Mouse (Mus musculus) c-Kit-positive CD71-positive TER-119-negative erythroid progenitor cells, embryonic 14.5 days (primary cell): ENCODE measurements around the gene Cisd1.

Experiments
- DNase-seq: peaks from one replicate; pipeline ENCODE4 v3.0.0-alpha.2; 2013; ENCODE audit warnings: low read depth

The Cisd1 gene

DNA sequence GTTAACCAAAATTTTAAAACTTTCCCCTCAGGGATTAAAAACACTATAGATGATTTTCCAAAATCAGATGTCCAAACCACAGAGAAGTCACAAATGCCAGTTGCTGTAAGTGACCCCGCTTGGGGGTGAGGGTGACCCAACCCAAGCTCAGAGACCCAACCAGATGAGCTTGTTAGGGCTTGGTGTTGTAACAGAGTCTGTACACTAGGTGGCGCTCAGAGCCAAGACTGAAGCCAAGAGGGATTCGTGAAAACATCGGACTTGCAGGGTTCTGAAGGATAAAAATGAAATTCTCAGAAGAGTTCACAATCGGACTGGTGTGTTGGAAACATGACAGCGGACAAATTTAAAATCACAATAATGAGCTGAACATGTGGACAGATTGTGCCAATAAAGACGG lies 18.0 kb downstream of the Cisd1 start:
- no peak for DNase-seq

DNA sequence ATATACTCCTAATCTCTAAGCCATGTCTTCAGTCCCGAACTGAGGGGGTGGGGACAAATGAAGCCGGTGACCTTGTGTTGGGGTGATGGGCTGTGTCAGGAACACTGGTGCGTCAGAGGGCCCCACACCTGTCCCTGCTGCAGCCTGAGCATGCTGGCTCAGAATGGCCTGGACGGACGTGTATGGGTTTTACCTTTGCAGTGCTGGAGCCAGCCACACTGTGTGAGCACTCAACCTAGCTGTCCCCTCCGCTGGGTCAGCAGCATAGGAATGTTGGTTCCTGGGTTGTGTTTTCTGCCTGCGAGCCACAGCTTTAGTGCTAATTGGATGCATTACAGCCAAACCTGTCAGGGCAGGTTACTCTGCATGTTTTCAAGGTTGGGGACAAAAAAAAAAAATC lies 18.6 kb downstream of the Cisd1 start:
- no peak for DNase-seq

DNA sequence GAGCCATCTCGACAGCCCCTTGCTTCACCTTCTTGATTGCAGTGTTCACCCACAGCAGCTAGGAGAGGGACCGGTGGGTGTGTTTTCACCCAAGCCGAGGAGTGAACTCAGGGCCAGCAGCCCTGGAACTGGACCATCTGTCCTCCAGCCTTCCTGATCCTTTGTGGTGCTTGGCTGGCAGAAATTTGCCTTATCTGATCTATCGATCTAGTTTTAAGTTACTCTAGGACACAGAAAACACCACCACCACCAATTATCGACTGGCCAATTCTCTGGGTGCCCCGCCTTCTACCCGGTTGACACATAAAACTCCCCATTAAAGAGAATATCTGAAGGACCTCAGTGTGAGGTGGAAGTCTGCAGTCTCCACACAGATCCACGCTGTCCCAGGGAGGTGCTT lies 21.1 kb downstream of the Cisd1 start:
- DNase-seq = no peak

DNA sequence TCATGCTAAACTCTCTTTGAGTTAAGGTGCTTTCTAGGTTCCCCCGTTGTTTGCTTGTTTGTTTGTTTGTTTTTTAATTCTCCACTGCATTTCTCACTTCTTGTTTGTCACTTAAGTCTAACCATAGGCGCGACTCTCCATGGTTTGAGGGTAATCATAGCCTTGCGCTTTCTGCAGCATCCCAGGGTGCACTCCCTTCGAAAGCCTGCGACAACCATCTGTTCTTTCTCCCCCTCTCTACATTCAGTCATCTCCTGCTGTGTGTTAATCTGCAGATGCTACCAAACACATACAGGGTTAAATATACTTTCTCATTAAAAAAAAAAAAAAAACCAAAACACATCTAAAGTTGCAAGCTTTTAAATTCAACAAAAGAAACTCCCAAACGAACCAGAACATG lies 28.3 kb downstream of the Cisd1 start:
- no peak for DNase-seq

DNA sequence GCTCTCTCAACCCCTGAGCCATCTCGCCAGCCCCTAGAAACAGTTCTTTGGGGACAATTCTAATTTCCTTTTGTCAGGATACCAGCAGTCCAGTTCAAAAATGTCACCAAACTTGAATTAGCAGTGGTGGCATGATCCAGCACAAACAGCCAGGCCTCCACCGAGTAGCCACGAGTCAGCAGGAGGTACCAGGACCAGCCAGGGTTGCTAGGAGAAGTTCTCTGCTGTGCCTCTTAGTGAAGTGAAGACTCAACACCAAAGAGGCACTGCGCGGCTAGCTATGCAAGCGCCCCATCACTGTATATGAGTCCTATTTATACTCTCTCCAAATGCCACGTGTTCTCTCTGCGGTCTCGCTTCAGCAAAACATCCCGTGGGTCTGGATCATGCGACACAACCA lies 28.7 kb downstream of the Cisd1 start:
- DNase-seq = no peak

DNA sequence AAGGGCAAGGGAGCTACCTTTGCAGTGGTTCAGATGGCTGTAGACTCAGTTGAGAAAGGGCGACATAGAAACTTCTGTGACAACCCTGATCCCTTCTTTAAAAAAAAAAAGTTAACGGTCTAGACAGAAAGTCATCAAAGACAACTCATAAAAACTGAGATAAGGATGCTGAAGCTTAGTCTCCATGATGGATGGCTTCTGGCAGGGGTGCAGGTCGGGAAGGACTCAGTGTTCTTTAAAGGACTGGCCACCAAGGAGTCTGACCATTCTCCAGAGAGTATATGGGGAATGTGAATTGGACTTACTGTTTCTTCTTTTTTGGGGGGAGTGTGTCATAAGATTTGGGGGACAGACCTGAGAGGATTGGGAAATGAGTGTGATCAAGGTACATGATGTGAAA lies 30.2 kb downstream of the Cisd1 start:
- DNase-seq = no peak

DNA sequence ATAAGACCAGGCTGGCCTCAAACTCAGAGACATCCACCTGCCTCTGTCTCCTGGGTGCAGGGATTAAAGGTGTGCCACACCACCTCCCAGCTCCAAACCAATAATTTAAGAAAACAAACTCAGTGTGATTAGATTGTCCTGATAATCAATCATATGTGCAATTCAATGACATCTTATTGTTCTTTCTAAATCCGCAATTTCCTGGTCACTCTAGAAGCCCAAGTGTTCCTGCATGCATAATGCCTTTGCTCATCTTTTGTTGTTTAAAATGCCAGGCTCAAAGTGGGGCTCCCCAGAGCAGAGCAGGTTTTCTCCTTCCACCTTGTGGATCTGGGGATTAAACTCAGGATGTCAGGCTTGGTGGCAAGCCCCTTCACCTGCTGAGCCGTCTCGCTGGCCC lies 34.5 kb downstream of the Cisd1 start:
- no peak for DNase-seq

DNA sequence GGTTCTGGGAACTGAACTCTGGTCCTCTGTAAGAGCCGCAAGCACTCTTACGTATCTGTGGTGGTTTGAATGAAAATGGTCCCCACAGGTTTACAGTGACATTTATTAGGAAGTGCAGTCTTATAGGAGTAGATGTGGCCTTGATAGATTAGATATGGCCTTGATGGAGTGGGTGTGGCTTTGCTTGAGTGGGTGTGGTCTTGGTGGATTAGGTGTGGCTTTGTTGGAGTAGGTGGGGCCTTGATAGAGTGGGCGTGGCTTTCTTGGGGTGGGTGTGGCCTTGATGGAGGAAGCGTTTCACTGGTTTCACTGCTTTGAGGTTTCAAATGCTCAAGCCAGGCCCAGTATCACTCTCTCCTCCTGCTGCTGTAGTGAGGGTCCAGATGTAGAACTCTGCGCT lies 36.6 kb downstream of the Cisd1 start:
- no peak for DNase-seq

DNA sequence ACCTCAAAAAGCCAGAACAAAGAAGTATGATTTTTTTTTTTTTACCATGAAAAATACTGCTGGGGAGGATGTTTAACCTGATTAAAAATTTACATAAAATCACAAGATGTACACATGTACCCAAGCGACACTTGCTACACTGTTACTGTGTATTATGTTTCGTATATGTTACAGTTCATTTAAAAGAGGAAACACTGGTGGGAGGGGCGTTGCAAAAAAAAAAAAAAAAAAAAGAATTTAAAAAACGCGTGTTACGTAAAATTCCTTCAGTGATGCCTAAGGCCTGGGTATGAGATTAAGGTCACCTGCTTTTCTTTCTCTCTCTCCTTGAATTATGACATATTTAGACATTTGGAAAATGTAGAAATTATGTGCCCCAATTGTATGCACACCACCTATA lies 38.0 kb downstream of the Cisd1 start:
- DNase-seq = no peak

DNA sequence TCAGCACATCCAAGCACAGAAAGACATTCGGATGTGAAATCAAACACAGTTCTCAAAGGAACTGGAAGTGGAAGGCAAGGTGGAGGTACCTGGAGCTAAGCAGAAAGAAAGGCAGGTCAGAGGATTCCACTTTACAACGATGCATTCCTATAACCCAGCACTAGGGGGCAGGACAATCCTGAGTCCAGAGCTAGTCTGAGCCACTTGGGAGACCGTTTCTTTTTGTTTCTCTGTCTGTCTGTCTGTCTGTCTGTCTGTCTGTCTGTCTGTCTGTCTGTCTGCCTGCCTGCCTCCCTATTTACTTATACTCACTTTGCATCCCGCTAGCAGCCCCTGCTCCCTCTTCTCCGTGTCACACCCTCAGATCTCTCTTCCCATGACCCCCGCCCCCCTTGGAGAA lies 38.6 kb downstream of the Cisd1 start:
- DNase-seq = no peak

DNA sequence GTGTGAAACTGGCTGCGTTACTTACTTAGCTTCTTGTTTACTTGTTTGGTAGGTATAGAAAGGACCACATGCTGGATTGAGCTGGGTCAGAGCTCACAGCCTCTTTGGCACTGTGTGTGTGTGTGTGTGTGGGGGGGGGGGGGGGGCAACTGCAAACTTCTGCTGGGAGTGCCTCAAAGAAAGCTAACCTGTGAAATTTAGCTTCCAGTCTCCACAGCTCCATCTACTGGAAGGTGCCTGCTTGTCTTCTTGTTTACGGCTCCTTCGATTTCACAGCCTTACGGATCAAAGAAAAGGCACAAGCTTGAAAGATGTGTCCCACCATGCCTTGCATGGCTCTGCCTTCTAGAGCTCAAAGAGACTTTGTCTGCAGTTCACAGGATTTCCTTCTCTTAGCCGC lies 42.3 kb downstream of the Cisd1 start:
- DNase-seq = no peak

DNA sequence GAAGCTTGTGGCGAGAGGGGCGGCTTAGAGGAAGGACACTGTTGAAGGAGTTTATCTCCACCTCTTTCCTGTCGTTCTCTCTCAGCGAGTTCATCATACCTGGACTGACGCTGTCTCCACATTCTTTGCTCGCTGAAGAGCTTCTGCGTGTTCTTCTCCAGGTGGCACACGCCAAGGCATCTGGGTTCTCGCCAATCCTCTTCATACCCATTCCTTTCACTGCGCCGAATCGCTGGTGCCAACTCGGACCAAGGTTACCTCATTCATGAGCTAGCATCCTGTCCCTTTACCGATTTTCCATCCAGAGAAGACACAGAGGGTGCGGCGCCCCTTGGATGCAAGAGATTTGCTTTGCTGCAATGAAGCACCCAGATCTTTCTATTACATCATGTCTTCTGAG lies 44.6 kb downstream of the Cisd1 start:
- DNase-seq = no peak

DNA sequence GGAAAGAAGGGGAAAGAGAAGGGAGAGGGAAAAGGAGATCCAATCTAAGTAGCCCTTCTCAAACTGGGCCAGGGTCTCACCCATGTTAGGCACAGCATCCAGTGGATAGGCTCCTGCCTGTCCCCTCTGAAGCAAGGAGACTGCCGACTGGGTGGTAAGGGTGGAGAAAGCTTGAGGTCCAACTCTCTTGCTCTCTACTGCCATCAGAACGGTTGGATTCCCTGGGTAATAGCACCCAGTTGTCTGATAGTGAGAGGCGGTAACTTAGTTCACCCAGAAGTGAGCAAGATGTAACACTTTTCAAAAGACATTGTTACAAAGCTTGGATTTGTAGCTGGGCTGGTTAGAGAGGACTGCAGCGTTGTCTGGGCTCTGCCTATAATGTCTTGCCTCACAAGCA lies 51.5 kb downstream of the Cisd1 start:
- DNase-seq = no peak

DNA sequence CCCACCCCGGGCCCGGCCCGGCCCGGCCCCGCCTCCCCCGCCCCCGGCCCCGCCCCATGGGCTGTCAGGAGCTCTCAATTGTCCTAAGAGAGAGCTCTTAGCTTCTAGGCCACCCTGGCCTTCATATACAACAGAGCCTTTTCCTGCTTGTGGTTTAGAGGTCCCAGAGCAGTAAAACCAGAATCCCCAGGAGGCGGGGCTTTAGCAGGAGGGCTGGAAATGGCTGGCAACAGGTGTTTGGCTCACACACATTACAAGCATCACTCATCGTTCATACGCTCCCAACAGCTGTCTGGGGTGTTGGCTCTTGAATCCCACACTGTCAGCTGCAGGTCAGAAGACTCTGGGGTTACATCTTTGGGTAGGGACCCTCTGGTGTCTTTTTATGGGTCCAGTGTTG lies 52.5 kb downstream of the Cisd1 start:
- DNase-seq = no peak

DNA sequence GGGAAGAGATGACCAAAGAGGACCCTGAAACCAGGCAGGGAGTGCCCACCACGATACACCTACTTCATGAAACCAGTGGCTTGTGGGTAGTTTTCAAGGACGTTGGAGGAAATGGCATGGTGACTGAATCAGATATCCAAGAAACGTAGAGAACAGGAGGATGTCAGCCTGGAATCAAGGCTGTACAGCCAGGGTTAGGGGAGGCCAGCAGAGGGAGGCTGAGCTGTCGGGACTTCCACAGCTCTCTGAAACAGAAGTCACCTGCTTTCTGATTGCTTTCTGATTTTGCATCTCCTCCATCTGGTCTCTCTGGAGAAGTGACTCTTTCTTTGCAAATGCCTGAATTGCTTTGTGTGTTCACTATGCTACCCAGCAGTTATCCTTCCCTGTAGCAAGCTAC lies 53.0 kb downstream of the Cisd1 start:
- no peak for DNase-seq

DNA sequence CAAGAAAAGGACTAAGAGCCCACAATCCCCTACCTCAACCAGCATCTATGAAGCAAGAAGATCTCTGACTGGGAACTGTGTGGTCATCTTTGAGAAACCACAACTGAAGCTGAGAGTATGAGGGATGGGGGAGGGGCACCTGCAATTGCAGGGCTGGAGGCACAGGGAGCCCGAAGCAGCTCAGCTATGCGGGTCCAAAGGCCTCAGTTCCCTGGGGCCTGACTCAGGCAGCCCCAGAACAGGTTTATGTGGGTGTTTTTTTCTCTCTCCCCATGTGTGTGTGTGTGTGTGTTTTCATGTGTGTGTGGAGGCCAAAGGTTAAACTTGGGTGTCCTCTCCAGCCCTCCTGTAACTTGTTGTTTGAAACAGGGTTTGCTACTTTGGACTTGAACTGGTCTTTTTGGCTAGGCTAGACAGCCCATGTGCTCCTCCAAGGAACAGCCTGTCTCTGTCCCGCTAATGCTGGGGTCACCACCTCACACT lies 53.5 kb downstream of the Cisd1 start:
- no peak for DNase-seq

DNA sequence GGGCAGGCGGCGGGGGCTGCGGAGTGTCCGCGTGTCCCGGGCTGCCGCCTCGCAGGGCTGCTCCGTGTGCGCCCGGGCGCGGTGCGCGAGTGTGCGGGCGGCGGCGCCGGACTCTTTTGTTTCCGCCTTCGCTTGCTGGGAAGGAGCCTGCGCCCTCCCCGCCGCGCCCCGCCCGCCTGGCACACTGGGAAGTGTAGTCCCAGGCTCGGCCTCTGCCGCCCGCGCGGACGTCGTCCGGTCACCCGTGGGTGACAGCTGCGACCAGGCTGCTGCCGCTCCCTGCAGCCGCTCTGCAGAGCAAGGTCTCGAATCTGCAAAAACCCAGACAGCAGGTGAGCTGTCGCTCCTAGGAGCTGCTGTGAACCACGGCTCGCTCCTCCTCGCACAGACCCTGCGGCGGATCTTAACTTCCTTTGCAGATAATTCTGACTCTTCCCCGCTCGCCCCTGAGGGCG lies 59.6 kb downstream of the Cisd1 start, which contains the start of gene Ube2d1:
TSS of gene Ube2d1 (minus strand) at position 137 of the 455 bp plus-strand sequence.
- DNase-seq = no peak

DNA sequence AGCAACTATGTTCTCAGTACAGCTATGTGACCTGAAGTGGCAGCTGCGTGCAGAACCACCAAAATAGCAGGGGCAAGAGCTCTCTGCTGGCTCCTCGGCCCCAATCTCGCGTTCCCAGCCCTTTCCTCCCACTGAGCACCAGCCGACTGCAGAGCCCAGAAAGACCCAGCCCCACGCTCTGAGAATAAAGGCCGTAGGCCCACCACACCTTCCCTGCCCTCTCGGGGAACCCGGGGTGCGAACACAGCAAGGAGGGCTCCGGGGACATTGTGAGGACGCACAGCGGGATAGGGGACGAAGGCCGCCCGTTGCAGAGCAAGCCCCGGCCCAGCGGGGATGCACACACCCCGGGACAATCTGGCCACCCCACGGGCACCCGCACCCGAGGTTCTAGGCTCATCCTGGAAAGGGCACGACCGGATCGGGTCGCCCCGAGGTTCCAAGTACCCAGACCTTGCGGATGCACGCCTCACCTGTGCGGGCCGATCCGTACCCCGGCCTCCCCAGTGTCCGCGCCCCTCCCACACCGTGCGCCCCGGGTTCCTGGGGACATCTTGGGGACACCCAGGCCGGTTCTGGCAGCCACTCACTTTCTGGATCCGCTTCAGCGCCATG lies 60.1 kb downstream of the Cisd1 start:
- no peak for DNase-seq

DNA sequence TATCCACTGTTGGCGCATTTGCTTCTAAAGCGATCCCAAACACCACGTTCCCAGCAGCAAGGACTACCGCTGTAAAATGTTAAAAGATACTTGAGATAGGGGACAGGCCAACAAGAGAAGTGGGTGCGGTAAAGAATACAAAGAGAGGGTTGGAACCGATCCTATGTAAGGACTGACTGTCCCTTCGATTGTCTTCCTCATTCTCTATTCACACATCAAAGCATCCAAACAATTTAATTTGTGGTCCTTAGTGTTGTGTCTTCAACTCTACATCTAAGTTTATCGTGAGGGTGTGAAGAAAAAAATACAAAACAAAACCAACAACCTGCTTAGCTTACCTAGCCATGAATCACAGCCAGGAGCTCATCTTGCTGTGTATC lies 60.6 kb downstream of the Cisd1 start:
- no peak for DNase-seq
